Mouse (Mus musculus) kidney, postnatal 0 days (tissue): ENCODE measurements around the gene Limk2. TPM values are rescaled to one million over a fixed set of nuclear protein-coding genes. Genes with fewer than 3 reads are reported as not detected.

Experiments
- ATAC-seq: fragments of 200-750 bp; cut with Nextera tagmentation; replicated peaks from 2 replicates; pipeline ENCODE4 v1.8.0; 2017; ENCODE audit warnings: low read depth, moderate number of reproducible peaks, moderate TSS enrichment, moderate library complexity; ENCODE audit not compliant: low FRiP score
- DNase-seq: peaks from one replicate; pipeline ENCODE4 v3.0.0-alpha.2; 2016; ENCODE audit warnings: low spot score
- H3K27ac ChIP-seq: fragments of 300-500 bp; sonication (generic); 2 replicates; pipeline ENCODE4 v1.5.1; 2014; ENCODE audit warnings: mild to moderate bottlenecking
- H3K27me3 ChIP-seq: fragments of 300-500 bp; sonication (generic); 2 replicates; pipeline ENCODE4 v1.6.1; 2014; ENCODE audit warnings: low read length, mixed read lengths; ENCODE audit not compliant: insufficient read depth
- H3K36me3 ChIP-seq: fragments of 300-500 bp; sonication (generic); 2 replicates; pipeline ENCODE4 v1.6.1; 2014; ENCODE audit warnings: low read length, mixed read lengths; ENCODE audit not compliant: insufficient read depth
- H3K4me1 ChIP-seq: fragments of 300-500 bp; sonication (generic); replicated peaks from 2 replicates; pipeline ENCODE4 v1.6.1; 2014; ENCODE audit warnings: antibody characterized with exemption, low read length, mixed read lengths; ENCODE audit not compliant: insufficient read depth
- H3K4me2 ChIP-seq: fragments of 300-500 bp; sonication (generic); 2 replicates; pipeline ENCODE4 v1.6.1; 2014; ENCODE audit warnings: mild to moderate bottlenecking, low read length, moderate library complexity, mixed read lengths
- H3K4me3 ChIP-seq: fragments of 300-500 bp; sonication (generic); replicated peaks from 2 replicates; pipeline ENCODE4 v1.5.1; 2014; ENCODE audit warnings: low read depth, low read length
- H3K9ac ChIP-seq: fragments of 300-500 bp; sonication (generic); 2 replicates; pipeline ENCODE4 v1.6.1; 2014; ENCODE audit warnings: low read depth, low read length
- H3K9me3 ChIP-seq: fragments of 300-500 bp; sonication (generic); replicated peaks from 2 replicates; pipeline ENCODE4 v1.6.1; 2016; ENCODE audit warnings: low read length, inconsistent platforms, mixed read lengths
- CTCF ChIP-seq: IDR thresholded peaks from 2 replicates; pipeline ENCODE4 v1.5.1; 2016; ENCODE audit warnings: antibody characterized with exemption, low read depth, mild to moderate bottlenecking, moderate library complexity
- WGBS: fragments of 180-500 bp; shearing (Covaris S2); extraction: QIAGEN DNeasy Blood & Tissue Kit; methylation state at CpG from one replicate; pipeline ENCODE4 v1.1.7; 2014; 5-methylcytosine and 5-hydroxymethylcytosine counted together
- polyA plus RNA-seq: library from polyadenylated mRNA; unstranded; fragments of >200 nt; fragmentation: Nextera tagmentation; extraction: Ambion mirVana; gene quantifications from 2 replicates; pipeline ENCODE4 v1.2.1, GENCODE M21; 2015

The Limk2 gene
- polyA plus RNA-seq, 1 experiment from 2014 or later: 28.8 TPM

DNA sequence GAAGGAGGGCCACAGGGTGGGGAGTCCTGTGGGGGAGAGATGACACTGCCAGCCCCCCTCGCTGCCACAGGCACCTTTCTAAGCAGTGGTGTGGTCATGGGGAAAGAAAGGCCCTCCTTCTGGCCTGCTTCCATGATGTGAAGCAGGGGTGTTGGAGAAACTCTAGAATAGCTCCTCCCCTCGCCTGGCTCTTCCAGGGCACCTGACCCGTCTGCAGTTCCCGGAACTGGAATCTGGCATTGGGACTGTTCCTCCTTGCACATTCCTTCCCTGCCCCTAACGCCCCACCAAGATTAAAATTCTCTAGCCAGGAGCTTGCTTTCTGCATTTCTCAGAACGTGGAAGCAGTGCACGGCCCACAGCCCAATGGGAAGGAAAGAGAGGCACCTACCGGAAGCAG lies 16.5 kb downstream of the Limk2 start:
- H3K4me3 ChIP-seq: no peak overlapping the region
- no peak overlapping the region for H3K4me2 ChIP-seq
- no peaks in the 10 kb centered on the region for H3K27me3 ChIP-seq
- no peak overlapping the region for H3K9ac ChIP-seq
- 0 out of 2 replicates have a peak, but pooled peaks cover 4% of the 10 kb centered on the region for H3K36me3 ChIP-seq
- TF ChIP-seq CTCF: no peak
- DNase-seq: peak; percentile 48
- peak overlapping the region; percentile 33; the same call in 1 of the 2 replicates for H3K27ac ChIP-seq
- no peak for ATAC-seq
- no peaks in the 10 kb centered on the region for H3K9me3 ChIP-seq
- no peaks in the 10 kb centered on the region for H3K4me1 ChIP-seq
- WGBS: 56% methylated on average over 8 of the region's 8 CpGs

DNA sequence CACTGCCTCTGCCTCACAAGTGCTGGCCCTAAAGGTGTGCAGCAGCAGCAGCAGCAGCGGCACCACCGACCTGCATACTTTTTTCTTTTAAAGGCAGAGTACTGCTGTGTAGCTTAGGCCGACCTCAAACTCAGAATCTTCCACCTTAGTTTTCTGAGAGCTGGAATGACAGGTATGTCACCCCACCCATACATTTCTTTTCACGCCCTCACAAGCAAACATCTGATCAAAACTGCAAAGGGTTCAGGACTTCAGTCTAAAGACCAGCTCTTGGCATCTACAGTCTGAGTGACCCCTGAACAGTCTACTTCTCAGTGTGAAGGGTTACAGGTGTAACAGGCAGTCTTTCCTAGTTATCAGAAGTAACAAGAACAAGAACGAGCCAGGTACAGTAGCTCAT lies 18.2 kb downstream of the Limk2 start:
- Histone ChIP-seq H3K4me2 (no peak overlapping the region), H3K9me3 (no peaks in the 10 kb centered on the region), H3K36me3 (0 out of 2 replicates have a peak, but pooled peaks cover under 1% of the 10 kb centered on the region), H3K4me1 (no peaks in the 10 kb centered on the region), H3K4me3 (no peak overlapping the region), H3K27ac (peak overlapping the region; percentile 25; the same call in 1 of the 2 replicates), H3K27me3 (no peaks in the 10 kb centered on the region), H3K9ac (no peak overlapping the region)
- 76% methylated on average over 5 of the region's 5 CpGs for WGBS
- no peak for TF ChIP-seq CTCF
- ATAC-seq (no peak), DNase-seq (no peak)

- H3K27me3 ChIP-seq: no peaks in the 10 kb centered on the region
- no peak overlapping the region for H3K27ac ChIP-seq
- H3K36me3 ChIP-seq: no peaks in the 10 kb centered on the region
- no peak overlapping the region for H3K4me3 ChIP-seq
- no peak for DNase-seq
- H3K9ac ChIP-seq: no peak overlapping the region
- no peaks in the 10 kb centered on the region for H3K4me1 ChIP-seq
- no peaks in the 10 kb centered on the region for H3K9me3 ChIP-seq
- 71% methylated on average over 5 of the region's 5 CpGs for WGBS
- ATAC-seq: no peak
- no peak for TF ChIP-seq CTCF
- no peak overlapping the region for H3K4me2 ChIP-seq
Measured at GRCm38 (mm10) chr11:3389996-3390395, 19.0 kb downstream of the Limk2 start.

DNA sequence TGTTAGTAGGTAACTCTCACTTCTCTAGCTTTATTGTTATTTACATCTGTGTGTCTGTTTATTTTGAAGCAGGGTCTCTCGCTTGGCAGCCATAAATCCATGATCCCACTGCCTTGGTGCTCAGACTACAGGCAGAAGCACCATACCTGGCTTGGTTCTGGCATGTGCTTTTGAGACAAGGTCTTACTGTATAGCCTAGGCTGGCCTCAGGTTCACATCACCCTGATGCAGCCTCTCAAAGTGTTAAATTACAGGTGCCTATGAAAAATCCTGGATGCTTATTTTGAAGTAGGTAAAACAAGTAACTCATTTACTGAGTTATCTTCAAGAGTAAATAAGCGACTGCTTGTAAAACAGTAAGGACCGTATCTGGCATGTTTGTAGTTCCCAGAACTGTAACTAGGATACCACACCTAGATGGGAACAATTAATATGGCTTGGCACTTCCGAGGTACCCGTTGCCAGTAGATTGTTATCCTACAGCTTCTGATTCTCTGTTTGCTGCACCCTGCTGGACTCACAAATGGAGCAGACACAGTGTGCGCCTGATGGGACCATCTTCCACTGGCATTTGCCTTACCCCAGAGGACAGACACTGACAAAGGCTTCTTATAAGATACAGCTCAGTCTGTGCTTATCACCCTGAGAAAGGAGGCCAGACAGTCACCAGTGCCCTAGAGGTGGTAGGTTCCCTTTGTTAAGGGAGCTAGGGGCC lies 21.4 kb downstream of the Limk2 start:
- Histone ChIP-seq H3K4me1 (no peaks in the 10 kb centered on the region), H3K9me3 (no peaks in the 10 kb centered on the region), H3K36me3 (no peaks in the 10 kb centered on the region), H3K27ac (no peak overlapping the region), H3K4me2 (no peak overlapping the region), H3K27me3 (no peaks in the 10 kb centered on the region), H3K4me3 (no peak overlapping the region), H3K9ac (no peak overlapping the region)
- DNase-seq (no peak), ATAC-seq (no peak)
- no peak for TF ChIP-seq CTCF
- 83% methylated on average over 6 of the region's 6 CpGs for WGBS

GRCm38 (mm10) chr11:3386941-3387368 lies 22.0 kb downstream of the Limk2 start:
- ATAC-seq: peak; percentile 86
- peak; percentile 88 for DNase-seq
- WGBS: 26% methylated on average over 4 of the region's 4 CpGs
- Histone ChIP-seq H3K9ac (no peak overlapping the region), H3K4me3 (no peak overlapping the region), H3K9me3 (no peaks in the 10 kb centered on the region), H3K27me3 (no peaks in the 10 kb centered on the region), H3K36me3 (no peaks in the 10 kb centered on the region), H3K27ac (no peak overlapping the region), H3K4me1 (no peaks in the 10 kb centered on the region), H3K4me2 (no peak overlapping the region)
- TF ChIP-seq CTCF: peak; percentile 99

DNA sequence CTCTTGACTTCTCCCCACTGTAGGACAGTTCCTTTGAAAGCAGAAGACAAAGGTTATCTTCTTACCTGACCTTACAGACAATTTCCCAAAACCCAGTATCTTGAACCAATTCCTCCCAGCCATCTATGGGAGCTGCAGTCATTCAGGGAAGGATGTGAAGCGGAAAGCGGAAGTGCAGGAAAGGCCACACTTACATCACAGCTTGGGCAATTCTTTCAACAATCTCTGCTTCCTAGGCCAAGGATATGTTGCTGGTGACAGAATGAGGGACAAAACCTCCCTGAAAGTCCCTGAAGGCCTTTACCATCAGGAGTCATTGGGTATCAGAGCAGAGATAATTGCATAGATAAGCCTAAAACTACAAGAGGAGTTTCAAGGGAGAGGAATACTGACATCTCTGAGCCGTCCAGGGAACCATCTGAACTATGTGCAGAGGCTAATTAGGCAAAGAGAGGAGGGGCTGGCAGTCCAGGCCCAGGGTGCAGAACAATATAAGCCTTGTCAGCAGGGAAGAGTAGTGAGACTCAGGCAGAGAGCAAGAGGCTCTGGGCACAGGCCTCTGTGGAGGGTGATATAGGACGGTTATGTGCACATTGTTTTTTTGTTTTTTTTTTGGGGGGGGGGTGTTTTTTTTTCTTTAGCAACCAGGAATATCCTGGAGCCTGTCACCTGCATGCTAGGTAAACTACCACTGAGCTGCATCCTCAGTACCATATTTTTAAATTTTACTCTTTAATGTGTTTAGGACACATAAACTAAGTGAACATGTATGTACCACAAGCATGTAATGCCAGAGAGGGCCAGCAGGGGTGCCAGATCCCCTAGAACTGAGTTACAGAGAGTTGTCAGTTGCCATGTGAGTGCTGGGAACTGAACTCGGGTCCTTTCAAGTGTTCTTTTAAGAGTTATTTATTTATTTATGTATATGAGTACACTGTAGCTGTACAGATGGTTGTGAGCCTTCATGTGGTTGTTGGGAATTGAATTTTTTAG lies 26.1 kb downstream of the Limk2 start:
- Histone ChIP-seq H3K4me2 (no peak overlapping the region), H3K4me1 (no peaks in the 10 kb centered on the region), H3K9me3 (no peaks in the 10 kb centered on the region), H3K4me3 (no peak overlapping the region), H3K27me3 (no peaks in the 10 kb centered on the region), H3K27ac (no peak overlapping the region), H3K9ac (no peak overlapping the region), H3K36me3 (0 out of 2 replicates have a peak, but pooled peaks cover 3% of the 10 kb centered on the region)
- ATAC-seq (no peak), DNase-seq (no peak)
- 83% methylated on average over 5 of the region's 5 CpGs for WGBS
- TF ChIP-seq CTCF: peak; percentile 14; the same call in 1 of the 2 replicates
